Mouse (Mus musculus): Measurements from ENCODE around the gene Skp2.

GRCm38 (mm10) chr15:9100446-9101077 is 54.7 kb downstream of the Skp2 start:
- TF ChIP-seq CTCF (IDR thresholded peaks at IDR 0.05; ENCODE audit: low read depth) (no peak), EP300 (IDR thresholded peaks at IDR 0.05; ENCODE audit: low read depth) (no peak)

Data from liver, postnatal 0 days (tissue).